Mouse (Mus musculus) liver, embryonic 11.5 days (tissue): ENCODE measurements around the gene Cmtm4. TPM values are rescaled to one million over a fixed set of nuclear protein-coding genes. Genes with fewer than 3 reads are reported as not detected.

ENCODE experiments used
- ATAC-seq: fragments of 200-750 bp; cut with Nextera tagmentation; replicated peaks from 2 replicates; pipeline ENCODE4 v1.8.0; 2017; ENCODE audit warnings: moderate number of reproducible peaks, mild to moderate bottlenecking, moderate TSS enrichment, moderate library complexity; ENCODE audit not compliant: low FRiP score
- DNase-seq: peaks from one replicate; pipeline ENCODE4 v3.0.0-alpha.2; 2017; ENCODE audit warnings: low spot score
- H3K27ac ChIP-seq: fragments of 300-500 bp; sonication (generic); 2 replicates; pipeline ENCODE4 v1.5.1; 2014; ENCODE audit warnings: mild to moderate bottlenecking, low read depth, low read length, control low read depth
- H3K27me3 ChIP-seq: fragments of 300-500 bp; sonication (generic); replicated peaks from 2 replicates; pipeline ENCODE4 v1.6.1; 2014; ENCODE audit warnings: low read length, mixed read lengths; ENCODE audit not compliant: control insufficient read depth, insufficient read depth
- H3K36me3 ChIP-seq: fragments of 300-500 bp; sonication (generic); 2 replicates; pipeline ENCODE4 v1.6.1; 2014; ENCODE audit warnings: mild to moderate bottlenecking, low read length, moderate library complexity, mixed read lengths; ENCODE audit not compliant: control insufficient read depth, insufficient read depth
- H3K4me1 ChIP-seq: fragments of 300-500 bp; sonication (generic); replicated peaks from 2 replicates; pipeline ENCODE4 v1.6.1; 2014; ENCODE audit warnings: low read length, mixed read lengths; ENCODE audit not compliant: control insufficient read depth, insufficient read depth
- H3K4me2 ChIP-seq: fragments of 300-500 bp; sonication (generic); 2 replicates; pipeline ENCODE4 v1.6.1; 2014; ENCODE audit warnings: mild to moderate bottlenecking, control low read depth, moderate library complexity
- H3K4me3 ChIP-seq: fragments of 300-500 bp; sonication (generic); 2 replicates; pipeline ENCODE4 v1.5.1; 2014; ENCODE audit warnings: low read depth, low read length, control low read depth
- H3K9ac ChIP-seq: fragments of 300-500 bp; sonication (generic); 2 replicates; pipeline ENCODE4 v1.6.1; 2014; ENCODE audit warnings: low read depth, low read length, control low read depth
- H3K9me3 ChIP-seq: fragments of 300-500 bp; sonication (generic); 2 replicates; pipeline ENCODE4 v1.6.1; 2016; ENCODE audit warnings: low read length, inconsistent platforms, mixed read lengths; ENCODE audit not compliant: control insufficient read depth
- WGBS: fragments of 180-500 bp; shearing (Covaris S2); extraction: QIAGEN DNeasy Blood & Tissue Kit; methylation state at CpG from one replicate; pipeline ENCODE4 v1.1.7; 2014; 5-methylcytosine and 5-hydroxymethylcytosine counted together
- polyA plus RNA-seq: library from polyadenylated mRNA; unstranded; fragments of >200 nt; fragmentation: Nextera tagmentation; extraction: Ambion mirVana; gene quantifications from 2 replicates; pipeline ENCODE4 v1.2.1, GENCODE M21; 2014

The Cmtm4 gene
- polyA plus RNA-seq, 1 experiment from 2014 or later = 1.3 TPM

GRCm38 (mm10) chr8:104436038-104436437 is 40.4 kb upstream of the Cmtm4 start:
- DNase-seq (no peak), ATAC-seq (no peak)
- Histone ChIP-seq H3K27ac (no peak overlapping the region), H3K9ac (no peak overlapping the region), H3K4me3 (no peak overlapping the region), H3K9me3 (no peaks in the 10 kb centered on the region), H3K36me3 (peaks cover 60% of the 10 kb centered on the region), H3K27me3 (no peaks in the 10 kb centered on the region), H3K4me1 (peaks cover 9% of the 10 kb centered on the region), H3K4me2 (no peak overlapping the region)
- WGBS = 80% methylated on average over 12 of the region's 12 CpGs

- H3K36me3 ChIP-seq = peaks cover 58% of the 10 kb centered on the region
- no peak for DNase-seq
- H3K27me3 ChIP-seq = no peaks in the 10 kb centered on the region
- H3K27ac ChIP-seq = no peak overlapping the region
- H3K4me3 ChIP-seq = no peak overlapping the region
- H3K9ac ChIP-seq = no peak overlapping the region
- H3K9me3 ChIP-seq = no peaks in the 10 kb centered on the region
- no peak overlapping the region for H3K4me2 ChIP-seq
- ATAC-seq = no peak
- WGBS = 91% methylated on average over 18 of the region's 18 CpGs
- peaks cover 7% of the 10 kb centered on the region for H3K4me1 ChIP-seq
Measured at GRCm38 (mm10) chr8:104434826-104435354, 39.3 kb upstream of the Cmtm4 start.

GRCm38 (mm10) chr8:104434275-104434674 is 38.7 kb upstream of the Cmtm4 start:
- H3K4me2 ChIP-seq = no peak overlapping the region
- H3K36me3 ChIP-seq = peaks cover 58% of the 10 kb centered on the region
- WGBS = 71% methylated on average over 4 of the region's 4 CpGs
- no peak overlapping the region for H3K9ac ChIP-seq
- no peak overlapping the region for H3K27ac ChIP-seq
- peak; percentile 73 for ATAC-seq
- no peak overlapping the region for H3K4me3 ChIP-seq
- peaks cover 7% of the 10 kb centered on the region for H3K4me1 ChIP-seq
- DNase-seq = no peak
- H3K9me3 ChIP-seq = no peaks in the 10 kb centered on the region
- H3K27me3 ChIP-seq = no peaks in the 10 kb centered on the region

- no peak overlapping the region for H3K4me2 ChIP-seq
- peaks cover 55% of the 10 kb centered on the region for H3K36me3 ChIP-seq
- no peaks in the 10 kb centered on the region for H3K27me3 ChIP-seq
- H3K4me3 ChIP-seq = no peak overlapping the region
- ATAC-seq = no peak
- WGBS = 92% methylated on average over 5 of the region's 5 CpGs
- DNase-seq = no peak
- H3K9ac ChIP-seq = no peak overlapping the region
- H3K4me1 ChIP-seq = peaks cover 7% of the 10 kb centered on the region
- H3K9me3 ChIP-seq = no peaks in the 10 kb centered on the region
- H3K27ac ChIP-seq = no peak overlapping the region
Measured at GRCm38 (mm10) chr8:104433191-104433842, 37.7 kb upstream of the Cmtm4 start.

GRCm38 (mm10) chr8:104432656-104433055 is 37.0 kb upstream of the Cmtm4 start:
- H3K4me1 ChIP-seq = peaks cover 7% of the 10 kb centered on the region
- 92% methylated on average over 6 of the region's 6 CpGs for WGBS
- no peaks in the 10 kb centered on the region for H3K27me3 ChIP-seq
- no peak overlapping the region for H3K4me3 ChIP-seq
- H3K36me3 ChIP-seq = peaks cover 56% of the 10 kb centered on the region
- H3K9ac ChIP-seq = no peak overlapping the region
- H3K9me3 ChIP-seq = no peaks in the 10 kb centered on the region
- ATAC-seq (no peak), DNase-seq (no peak)
- H3K4me2 ChIP-seq = no peak overlapping the region
- H3K27ac ChIP-seq = no peak overlapping the region

GRCm38 (mm10) chr8:104430230-104430629 is 34.6 kb upstream of the Cmtm4 start:
- Histone ChIP-seq H3K27me3 (no peaks in the 10 kb centered on the region), H3K4me3 (no peak overlapping the region), H3K4me2 (no peak overlapping the region), H3K36me3 (peaks cover 54% of the 10 kb centered on the region), H3K4me1 (peaks cover 7% of the 10 kb centered on the region), H3K9me3 (no peaks in the 10 kb centered on the region), H3K27ac (no peak overlapping the region), H3K9ac (no peak overlapping the region)
- DNase-seq = no peak
- WGBS = 87% methylated on average over 7 of the region's 7 CpGs
- ATAC-seq = no peak

GRCm38 (mm10) chr8:104427703-104428102 is 32.1 kb upstream of the Cmtm4 start:
- Histone ChIP-seq H3K4me2 (no peak overlapping the region), H3K4me1 (no peaks in the 10 kb centered on the region), H3K9ac (no peak overlapping the region), H3K4me3 (no peak overlapping the region), H3K27ac (no peak overlapping the region), H3K9me3 (no peaks in the 10 kb centered on the region), H3K36me3 (peaks cover 59% of the 10 kb centered on the region), H3K27me3 (no peaks in the 10 kb centered on the region)
- ATAC-seq (no peak), DNase-seq (no peak)
- WGBS = 88% methylated on average over 13 of the region's 13 CpGs

- Histone ChIP-seq H3K36me3 (peaks cover 53% of the 10 kb centered on the region), H3K9me3 (no peaks in the 10 kb centered on the region), H3K4me3 (no peak overlapping the region), H3K4me2 (no peak overlapping the region), H3K27me3 (no peaks in the 10 kb centered on the region), H3K9ac (no peak overlapping the region), H3K27ac (no peak overlapping the region), H3K4me1 (no peaks in the 10 kb centered on the region)
- ATAC-seq (no peak), DNase-seq (no peak)
- WGBS = 61% methylated on average over 6 of the region's 6 CpGs
Measured at GRCm38 (mm10) chr8:104422313-104422712, 26.7 kb upstream of the Cmtm4 start.

GRCm38 (mm10) chr8:104416022-104416421 is 20.4 kb upstream of the Cmtm4 start:
- 91% methylated on average over 6 of the region's 6 CpGs for WGBS
- no peaks in the 10 kb centered on the region for H3K4me1 ChIP-seq
- H3K27ac ChIP-seq = no peak overlapping the region
- no peaks in the 10 kb centered on the region for H3K9me3 ChIP-seq
- H3K36me3 ChIP-seq = peaks cover 18% of the 10 kb centered on the region
- H3K27me3 ChIP-seq = no peaks in the 10 kb centered on the region
- H3K4me2 ChIP-seq = no peak overlapping the region
- H3K9ac ChIP-seq = no peak overlapping the region
- DNase-seq (no peak), ATAC-seq (no peak)
- no peak overlapping the region for H3K4me3 ChIP-seq
